Mouse (Mus musculus) retina, adult 2 months (tissue): ENCODE data around the gene Gm43552.
"Not testable (repeated sequence)": the region's sequence is repeated elsewhere in the genome, so short reads cannot be mapped to it uniquely, and the experiment has no call there.

ENCODE experiments used
- DNase-seq: peaks from one replicate; pipeline ENCODE4 v3.0.0-alpha.2; 2012; ENCODE audit warnings: low read depth, low spot score

The Gm43552 gene

GRCm38 (mm10) chr5:65492716-65493531, at the start of gene Gm43552:
TSS of gene Gm43552 (minus strand) at chr5:65492833.
- peak; percentile 87 for DNase-seq

- DNase-seq: no peak
Measured at GRCm38 (mm10) chr5:65541889-65542288, 49.3 kb upstream of the Gm43552 start.

DNA sequence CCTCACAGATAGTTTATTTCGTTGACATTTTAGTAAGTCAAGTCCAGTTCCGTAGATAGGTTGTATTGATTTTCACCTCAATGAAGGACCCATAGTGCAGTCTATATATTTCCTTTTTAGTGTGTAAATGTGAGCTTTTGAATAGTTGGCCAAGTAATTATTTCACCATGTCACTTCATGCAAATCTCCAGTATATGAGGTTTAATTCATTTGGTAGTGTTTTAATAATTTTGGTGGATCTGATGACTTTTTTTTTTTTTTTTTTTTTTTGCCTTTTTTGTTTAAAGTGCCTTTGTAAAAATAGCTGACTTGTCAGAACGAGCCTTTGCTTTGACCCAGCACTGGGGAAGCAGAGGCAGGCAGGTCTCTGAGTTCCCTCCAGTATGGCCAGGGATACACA, 47.2 kb upstream of the Gm43552 start:
- DNase-seq: no peak

- DNase-seq: no peak
Measured at GRCm38 (mm10) chr5:65538829-65539228, 46.2 kb upstream of the Gm43552 start.

GRCm38 (mm10) chr5:65538121-65538520, 45.5 kb upstream of the Gm43552 start:
- no peak for DNase-seq

DNA sequence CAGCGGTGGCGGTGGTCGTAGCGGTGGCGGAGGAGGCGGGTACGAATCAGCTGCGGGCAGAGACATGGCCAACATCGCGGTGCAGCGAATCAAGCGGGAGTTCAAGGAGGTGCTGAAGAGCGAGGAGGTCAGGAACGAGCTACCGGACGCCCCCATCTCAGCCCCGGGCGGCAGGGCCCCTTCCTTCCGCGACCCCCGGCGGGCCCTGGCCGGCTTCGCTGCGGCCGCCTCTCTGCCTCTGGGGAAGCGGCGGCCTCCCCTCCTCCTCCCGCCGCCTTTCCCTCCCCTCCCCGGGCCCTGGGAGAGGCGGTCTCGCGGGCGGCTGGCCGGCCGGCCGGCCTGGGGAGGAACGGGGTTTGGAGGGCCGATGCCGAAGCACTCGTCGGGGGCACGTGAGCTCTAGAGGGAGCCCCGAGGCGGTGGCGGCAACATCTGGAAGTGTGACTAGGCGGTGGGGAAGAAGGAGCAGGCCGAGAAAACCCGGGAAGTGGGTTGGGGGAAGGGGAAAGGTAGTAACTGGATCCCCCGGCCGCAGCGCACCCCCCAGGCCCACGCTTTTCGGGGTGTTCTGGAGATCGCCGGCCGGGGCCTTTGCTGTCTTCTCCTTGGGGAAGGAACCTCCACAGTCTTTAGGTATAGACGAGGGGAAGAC, 44.9 kb upstream of the Gm43552 start:
- peak; percentile 28 for DNase-seq

- DNase-seq: peak; percentile 83
Measured at GRCm38 (mm10) chr5:65536751-65537419, 44.3 kb upstream of the Gm43552 start, which contains the start of the genes Smim14 and Ube2k. TSS of gene Smim14 (minus strand) at chr5:65537184. TSS of gene Ube2k (plus strand) at chr5:65537233.

GRCm38 (mm10) chr5:65536068-65536465, 43.4 kb upstream of the Gm43552 start:
- not testable (repeated sequence) for DNase-seq

GRCm38 (mm10) chr5:65535457-65536067, 42.9 kb upstream of the Gm43552 start:
- peak; percentile 16 for DNase-seq

DNA sequence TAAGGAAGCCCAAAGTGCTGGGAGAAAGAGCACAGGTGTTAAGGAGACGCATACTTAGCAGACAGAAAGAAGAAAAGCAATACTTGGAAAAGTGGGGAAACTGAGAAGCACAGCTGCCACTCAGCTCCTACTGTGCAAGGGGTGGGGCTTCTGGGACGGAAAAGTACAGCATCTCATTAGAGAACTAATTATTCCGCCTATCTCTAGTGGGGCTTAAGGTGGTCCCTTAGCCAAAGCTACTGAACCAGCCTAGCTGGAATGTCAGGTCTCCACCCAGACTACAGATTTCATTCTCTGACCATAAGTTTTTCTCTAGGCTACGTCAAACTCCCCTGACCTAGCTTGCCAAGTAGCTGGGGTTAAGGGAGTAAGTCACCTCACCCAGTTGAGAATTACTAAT, 41.9 kb upstream of the Gm43552 start:
- no peak for DNase-seq

DNA sequence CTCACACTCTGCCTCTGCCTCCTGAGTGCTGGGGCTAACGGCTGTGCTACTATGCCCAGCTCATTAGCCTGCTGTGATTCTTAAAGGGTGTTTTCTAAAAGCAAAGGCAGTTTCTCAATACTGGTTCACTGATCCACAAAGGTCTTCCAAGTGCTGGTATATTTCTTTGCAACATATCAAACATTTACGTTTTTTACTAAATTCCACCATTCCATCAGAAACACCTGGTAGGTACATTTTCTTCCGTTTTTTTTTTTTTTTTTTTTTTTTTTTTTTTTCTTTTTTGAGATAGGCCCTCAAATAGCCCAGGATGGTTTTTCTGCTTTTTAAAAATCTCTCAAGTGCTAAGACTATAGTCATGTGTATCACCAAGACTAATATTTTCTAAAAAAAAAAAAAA, 38.6 kb upstream of the Gm43552 start:
- DNase-seq: no peak

- DNase-seq: no peak
Measured at GRCm38 (mm10) chr5:65525674-65526443, 33.2 kb upstream of the Gm43552 start.

- DNase-seq: no peak
Measured at GRCm38 (mm10) chr5:65524831-65525230, 32.2 kb upstream of the Gm43552 start.

- DNase-seq: no peak
Measured at GRCm38 (mm10) chr5:65521803-65522202, 29.2 kb upstream of the Gm43552 start.

DNA sequence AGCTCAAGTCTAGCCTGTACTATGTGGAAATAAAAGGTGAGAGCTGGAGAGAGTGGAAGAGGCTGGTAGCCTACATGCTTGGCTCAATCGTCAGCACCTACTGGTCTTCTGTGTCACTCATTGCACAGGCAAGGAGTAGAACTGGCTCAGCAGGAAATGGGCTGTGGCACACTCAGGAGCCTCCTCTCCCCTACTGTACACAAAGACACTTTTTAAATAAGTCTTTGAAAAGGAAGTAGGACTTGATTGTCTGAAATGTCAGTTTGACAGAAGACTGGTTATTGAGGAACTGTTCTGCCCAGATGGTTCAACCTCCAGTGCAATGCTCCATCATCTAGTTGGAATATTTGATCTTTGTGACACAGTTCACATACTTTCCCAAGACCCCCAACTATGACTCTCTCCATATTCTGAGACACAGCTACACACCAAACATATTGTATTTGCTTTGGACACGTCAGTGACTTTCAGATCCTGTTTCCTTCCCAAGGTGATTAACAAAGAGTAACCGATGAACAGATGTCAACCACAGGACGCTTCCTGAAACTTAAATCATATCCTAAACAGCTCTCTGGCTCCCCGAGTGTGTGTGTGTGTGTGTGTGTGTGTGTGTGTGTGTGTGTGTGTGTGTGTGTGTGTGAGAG, 22.1 kb upstream of the Gm43552 start:
- no peak for DNase-seq

DNA sequence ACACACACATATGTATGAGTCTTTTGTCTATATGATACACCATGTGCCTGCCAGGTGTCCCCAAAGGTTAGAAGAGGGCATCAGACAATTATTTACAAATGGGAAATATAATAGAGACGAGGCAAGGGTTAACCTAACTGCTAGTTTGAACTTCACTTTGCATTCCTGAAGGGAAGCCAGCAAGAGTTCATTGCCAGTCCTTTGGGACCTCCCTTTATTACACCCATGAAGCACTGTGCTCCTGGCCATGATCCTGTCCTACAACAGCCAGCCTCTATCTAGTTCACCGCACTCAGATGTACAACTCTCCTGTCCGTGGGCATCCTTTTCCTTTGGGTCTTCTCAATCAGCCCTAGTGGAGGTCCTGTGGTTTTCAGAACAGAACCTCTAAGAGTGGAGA, 20.9 kb upstream of the Gm43552 start:
- no peak for DNase-seq

DNA sequence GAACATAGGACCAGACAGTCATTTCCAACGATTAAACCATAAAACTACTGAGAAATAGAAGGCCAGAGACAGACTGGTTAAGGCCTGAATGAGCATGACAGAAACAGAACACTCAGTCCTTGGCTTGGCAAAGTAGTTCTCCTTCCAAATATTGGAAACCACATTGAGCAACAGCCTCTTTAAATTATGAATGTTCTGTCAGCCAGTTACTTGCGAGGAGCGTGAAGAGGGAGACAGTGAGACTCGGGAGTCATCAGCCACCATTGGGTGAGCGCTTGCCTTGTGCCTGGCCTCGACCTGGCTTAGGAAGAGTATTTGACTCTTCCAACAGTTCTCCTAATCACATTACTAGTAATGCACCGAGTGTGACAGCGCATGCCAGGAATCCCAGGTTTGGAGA, 15.8 kb upstream of the Gm43552 start:
- DNase-seq: no peak

GRCm38 (mm10) chr5:65505786-65506185, 13.2 kb upstream of the Gm43552 start:
- no peak for DNase-seq

GRCm38 (mm10) chr5:65501407-65501806, 8.8 kb upstream of the Gm43552 start:
- no peak for DNase-seq

DNA sequence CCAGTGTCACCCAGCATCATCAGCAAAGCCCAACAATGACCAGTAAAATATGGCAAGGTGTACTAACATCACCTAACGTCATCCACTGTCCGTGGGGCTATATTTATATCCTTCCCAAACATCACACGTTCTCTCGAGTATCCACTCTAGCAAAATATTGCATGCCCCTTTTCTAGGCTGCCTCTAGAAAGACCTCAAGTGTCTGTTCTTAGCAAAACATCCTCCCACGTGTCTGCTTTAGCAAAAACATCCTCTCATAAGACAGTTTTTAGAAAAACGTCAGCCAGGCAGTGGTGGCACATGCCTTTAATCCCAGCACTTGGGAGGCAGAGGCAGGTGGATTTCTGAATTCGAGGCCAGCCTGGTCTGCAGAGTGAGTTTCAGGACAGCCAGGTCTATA, 7.6 kb upstream of the Gm43552 start:
- DNase-seq: no peak
